Mouse (Mus musculus) kidney, embryonic 14.5 days (tissue): ENCODE results near the gene Lzts2. TPM values are rescaled to one million over a fixed set of nuclear protein-coding genes. Genes with fewer than 3 reads are reported as not detected.

Experiments
- ATAC-seq: fragments of 200-750 bp; cut with Nextera tagmentation; 2 replicates; pipeline ENCODE4 v1.8.0; 2017; ENCODE audit warnings: moderate number of reproducible peaks, mild to moderate bottlenecking, moderate TSS enrichment, moderate library complexity; ENCODE audit not compliant: low FRiP score, low TSS enrichment
- H3K27ac ChIP-seq: fragments of 300-500 bp; sonication (generic); 2 replicates; pipeline ENCODE4 v1.5.1; 2014; ENCODE audit warnings: low read depth, mild to moderate bottlenecking, low read length, moderate library complexity, mixed read lengths
- H3K27me3 ChIP-seq: fragments of 300-500 bp; sonication (generic); 2 replicates; pipeline ENCODE4 v1.6.1; 2014; ENCODE audit warnings: mild to moderate bottlenecking, low read length; ENCODE audit not compliant: control insufficient read depth, insufficient read depth
- H3K36me3 ChIP-seq: fragments of 300-500 bp; sonication (generic); 2 replicates; pipeline ENCODE4 v1.6.1; 2014; ENCODE audit warnings: low read length, mixed read lengths; ENCODE audit not compliant: control insufficient read depth, insufficient read depth
- H3K4me1 ChIP-seq: fragments of 300-500 bp; sonication (generic); 2 replicates; pipeline ENCODE4 v1.6.1; 2014; ENCODE audit warnings: low read length, mixed read lengths; ENCODE audit not compliant: control insufficient read depth, insufficient read depth
- H3K4me2 ChIP-seq: fragments of 300-500 bp; sonication (generic); replicated peaks from 2 replicates; pipeline ENCODE4 v1.6.1; 2014; ENCODE audit warnings: low read depth, mild to moderate bottlenecking, low read length
- H3K4me3 ChIP-seq: fragments of 300-500 bp; sonication (generic); 2 replicates; pipeline ENCODE4 v1.5.1; 2014; ENCODE audit warnings: mild to moderate bottlenecking, low read length
- H3K9ac ChIP-seq: fragments of 300-500 bp; sonication (generic); 2 replicates; pipeline ENCODE4 v1.6.1; 2014; ENCODE audit warnings: low read depth, mild to moderate bottlenecking, low read length, moderate library complexity
- H3K9me3 ChIP-seq: fragments of 300-500 bp; sonication (generic); 2 replicates; pipeline ENCODE4 v1.6.1; 2016; ENCODE audit warnings: low read length; ENCODE audit not compliant: control insufficient read depth
- WGBS: fragments of 180-500 bp; shearing (Covaris S2); extraction: QIAGEN DNeasy Blood & Tissue Kit; methylation state at CpG from one replicate; pipeline ENCODE4 v1.1.7; 2014; 5-methylcytosine and 5-hydroxymethylcytosine counted together
- polyA plus RNA-seq: library from polyadenylated mRNA; unstranded; fragments of >200 nt; fragmentation: Nextera tagmentation; extraction: Ambion mirVana; gene quantifications from 2 replicates; pipeline ENCODE4 v1.2.1, GENCODE M21; 2014

Lzts2 gene
- polyA plus RNA-seq, 1 experiment from 2014 or later = 68.2 TPM

GRCm38 (mm10) chr19:45007425-45008191 is 6.6 kb upstream of the Lzts2 start:
- H3K27ac ChIP-seq = no peak overlapping the region
- H3K4me1 ChIP-seq = peaks cover 18% of the 10 kb centered on the region
- 88% methylated on average over 20 of the region's 20 CpGs for WGBS
- peak overlapping the region; percentile 80; the same call in 1 of the 2 replicates for H3K9ac ChIP-seq
- H3K4me3 ChIP-seq = peak overlapping the region; percentile 97
- H3K27me3 ChIP-seq = no peaks in the 10 kb centered on the region
- no peaks in the 10 kb centered on the region for H3K9me3 ChIP-seq
- no peak for ATAC-seq
- H3K4me2 ChIP-seq = peak overlapping the region; percentile 91
- peaks cover 68% of the 10 kb centered on the region for H3K36me3 ChIP-seq

GRCm38 (mm10) chr19:45010646-45011045 is 3.6 kb upstream of the Lzts2 start:
- peaks cover 31% of the 10 kb centered on the region for H3K4me1 ChIP-seq
- no peak for ATAC-seq

DNA sequence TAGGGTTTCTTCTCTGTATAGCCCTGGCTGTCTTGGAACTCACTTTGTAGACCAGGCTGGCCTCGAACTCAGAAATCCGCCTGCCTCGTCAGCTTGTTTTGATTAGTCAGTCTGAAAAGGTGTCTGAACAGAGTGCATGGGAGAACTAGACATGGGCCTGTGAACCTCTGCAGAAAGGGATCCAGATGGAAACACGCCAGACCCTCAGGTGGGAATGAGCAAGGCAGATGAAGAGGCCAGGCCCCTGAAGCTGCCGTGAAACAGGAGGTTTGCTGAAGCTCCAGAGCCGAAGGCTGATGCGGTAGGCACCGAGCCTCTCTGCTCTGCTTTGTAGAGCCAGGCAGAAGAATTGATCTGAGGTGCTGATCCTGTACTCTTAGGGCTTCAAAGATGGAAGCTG is 2.0 kb upstream of the Lzts2 start:
- 85% methylated on average over 8 of the region's 8 CpGs for WGBS

More at GRCm38 (mm10) chr19:45010646-45011045, 3.6 kb upstream of the Lzts2 start:
- no peaks in the 10 kb centered on the region for H3K9me3 ChIP-seq
- H3K27me3 ChIP-seq = no peaks in the 10 kb centered on the region
- no peak overlapping the region for H3K27ac ChIP-seq
- no peak overlapping the region for H3K4me3 ChIP-seq
- peaks cover 48% of the 10 kb centered on the region for H3K36me3 ChIP-seq
- H3K4me2 ChIP-seq = no peak overlapping the region
- no peak overlapping the region for H3K9ac ChIP-seq
- 89% methylated on average over 4 of the region's 4 CpGs for WGBS

GRCm38 (mm10) chr19:45012636-45013035 is 1.6 kb upstream of the Lzts2 start:
- Histone ChIP-seq H3K9me3 (no peaks in the 10 kb centered on the region), H3K36me3 (peaks cover 48% of the 10 kb centered on the region), H3K4me1 (peaks cover 30% of the 10 kb centered on the region), H3K4me3 (no peak overlapping the region), H3K27me3 (no peaks in the 10 kb centered on the region), H3K4me2 (no peak overlapping the region; the same call in 1 of the 2 replicates), H3K27ac (peak overlapping the region; percentile 11; the same call in 1 of the 2 replicates), H3K9ac (no peak overlapping the region)
- ATAC-seq = no peak
- WGBS = 37% methylated on average over 6 of the region's 6 CpGs

More for the DNA sequence above, 2.0 kb upstream of the Lzts2 start:
- H3K27me3 ChIP-seq = no peaks in the 10 kb centered on the region
- ATAC-seq = no peak
- H3K4me1 ChIP-seq = peaks cover 34% of the 10 kb centered on the region
- peak overlapping the region; percentile 11; the same call in 1 of the 2 replicates for H3K27ac ChIP-seq
- no peaks in the 10 kb centered on the region for H3K9me3 ChIP-seq
- H3K36me3 ChIP-seq = peaks cover 48% of the 10 kb centered on the region
- H3K9ac ChIP-seq = 0 out of 2 replicates have a peak overlapping the region, but pooled peaks have one; percentile 12
- no peak overlapping the region for H3K4me2 ChIP-seq
- no peak overlapping the region for H3K4me3 ChIP-seq

DNA sequence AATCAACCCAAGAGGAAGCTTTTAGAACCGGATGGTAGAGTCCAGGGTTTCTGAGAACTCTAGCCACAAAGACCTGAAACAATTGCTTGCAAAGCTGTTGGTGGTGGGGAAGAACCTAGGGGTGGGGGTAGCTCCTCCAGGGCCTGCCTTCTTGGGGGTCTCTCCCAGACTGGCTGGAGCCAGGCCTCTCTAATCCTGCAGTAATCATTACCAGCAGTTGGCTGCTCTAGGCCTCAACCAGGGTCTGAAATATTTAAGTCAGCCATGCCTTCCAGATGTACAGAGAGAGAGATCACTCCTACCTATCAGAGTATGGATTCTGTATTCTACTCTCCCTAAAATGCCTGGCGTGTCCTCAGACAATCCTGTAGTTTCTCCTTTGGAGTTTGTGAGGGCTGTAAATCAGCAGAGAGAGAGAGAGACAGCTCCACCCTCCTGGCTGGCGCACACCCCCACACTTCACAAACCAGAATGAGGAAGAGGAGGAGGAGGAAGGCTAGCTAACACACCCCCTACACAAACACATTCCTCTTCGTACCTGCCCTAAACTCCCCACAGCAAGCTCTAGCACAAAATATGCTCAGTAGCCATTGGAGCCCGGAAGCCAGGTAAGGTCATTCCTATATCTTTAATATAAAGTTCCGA is 511 bp upstream of the Lzts2 start:
- Histone ChIP-seq H3K27ac (peak overlapping the region; percentile 100; the same call in 1 of the 2 replicates), H3K4me3 (no peak overlapping the region), H3K36me3 (peaks cover 39% of the 10 kb centered on the region), H3K4me2 (no peak overlapping the region), H3K9ac (no peak overlapping the region), H3K27me3 (no peaks in the 10 kb centered on the region), H3K9me3 (no peaks in the 10 kb centered on the region), H3K4me1 (peaks cover 29% of the 10 kb centered on the region)
- 43% methylated on average over 6 of the region's 6 CpGs for whole genome bisulfite sequencing
- ATAC-seq = no peak

GRCm38 (mm10) chr19:45014981-45015402 is 778 bp downstream of the Lzts2 start:
- under 1% methylated on average over 25 of the region's 25 CpGs for WGBS
- Histone ChIP-seq H3K9ac (peak overlapping the region; percentile 85), H3K36me3 (peaks cover 29% of the 10 kb centered on the region), H3K4me1 (peaks cover 41% of the 10 kb centered on the region), H3K27me3 (no peaks in the 10 kb centered on the region), H3K9me3 (no peaks in the 10 kb centered on the region), H3K4me3 (peak overlapping the region; percentile 80), H3K27ac (peak overlapping the region; percentile 100), H3K4me2 (peak overlapping the region; percentile 96)
- ATAC-seq = 0 out of 2 replicates have a peak, but pooled peaks have one; percentile 2

GRCm38 (mm10) chr19:45015518-45016281 is 1.5 kb downstream of the Lzts2 start:
- 2% methylated on average over 32 of the region's 34 CpGs for whole genome bisulfite sequencing
- Histone ChIP-seq H3K27me3 (no peaks in the 10 kb centered on the region), H3K27ac (peak overlapping the region; percentile 100), H3K9ac (peak overlapping the region; percentile 85), H3K4me1 (peaks cover 48% of the 10 kb centered on the region), H3K9me3 (no peaks in the 10 kb centered on the region), H3K36me3 (peaks cover 22% of the 10 kb centered on the region), H3K4me2 (peak overlapping the region; percentile 96), H3K4me3 (peak overlapping the region; percentile 80)
- ATAC-seq = no peak; the same call in 1 of the 2 replicates

DNA sequence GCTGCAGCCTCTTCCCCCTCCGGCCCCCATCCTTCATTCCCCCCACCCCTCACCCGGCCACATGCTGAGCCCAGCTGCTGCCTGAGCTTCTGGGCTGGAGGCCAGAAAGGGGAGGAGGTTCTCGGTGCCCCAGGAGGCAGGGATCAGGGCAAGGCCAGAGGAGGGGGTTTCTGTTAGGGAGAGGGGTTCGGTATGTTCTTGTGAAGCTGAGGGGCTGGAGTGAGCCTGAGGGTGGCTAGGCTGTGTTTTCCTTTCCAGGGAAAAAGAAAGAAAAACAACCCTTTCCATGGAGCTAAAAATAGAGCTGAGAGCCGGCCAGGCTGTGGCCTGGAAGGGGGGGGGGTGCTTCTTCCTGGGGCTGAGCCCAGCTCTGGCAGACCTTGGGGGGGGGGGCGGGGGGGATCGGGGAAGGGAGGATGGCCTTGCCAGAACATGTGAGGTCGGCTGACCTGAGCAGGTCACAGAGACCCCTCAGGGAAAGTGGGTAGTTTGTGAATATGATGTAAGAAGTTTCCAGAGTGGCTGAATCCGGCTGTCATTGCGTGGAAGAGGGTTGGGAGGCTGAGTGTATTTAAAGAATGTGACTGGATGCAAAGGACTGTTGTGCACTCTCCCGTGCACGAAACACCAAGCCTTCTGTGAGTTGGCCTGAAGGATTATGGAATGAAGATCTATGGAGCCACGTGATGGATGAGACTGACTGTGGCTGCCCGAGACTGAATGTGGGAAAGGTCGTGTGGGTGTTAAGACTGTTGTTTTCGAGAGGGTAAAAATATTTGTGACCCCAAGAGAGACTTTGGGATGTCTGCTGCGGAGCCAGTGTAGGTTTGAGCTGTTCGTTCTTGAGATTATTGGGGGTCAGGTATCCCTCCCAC is 2.4 kb downstream of the Lzts2 start:
- Histone ChIP-seq H3K4me2 (peak overlapping the region; percentile 96), H3K27me3 (no peaks in the 10 kb centered on the region), H3K4me3 (peak overlapping the region; percentile 80), H3K4me1 (peaks cover 56% of the 10 kb centered on the region), H3K27ac (peak overlapping the region; percentile 100), H3K9me3 (no peaks in the 10 kb centered on the region), H3K9ac (peak overlapping the region; percentile 85; the same call in 1 of the 2 replicates), H3K36me3 (peaks cover 19% of the 10 kb centered on the region)
- WGBS = under 1% methylated on average over 18 of the region's 18 CpGs
- peak; percentile 44 for ATAC-seq
